ENCODE assay signal across 12 mouse cellular contexts in genomic region chr5:144694161-144694560, GRCm38 (mm10).
DNase-seq lines count a peak whose midpoint lies in the region; ATAC-seq and TF ChIP-seq lines count a peak whose summit lies in the region.
"Had no signal": no experiment of that assay in that cellular context is flagged by ENCODE, and none has a peak within 500 bp of the region (broad histone marks: within the 10 kb centered on the region; RNA-seq: fewer than 3 reads in every experiment).

No protein-coding gene starts in this region.

- H3K36me3 ChIP-seq in lung, postnatal 0 days (ENCODE audit: insufficient read depth, low read length) = no peaks in the 10 kb centered on the region
- H3K36me3 ChIP-seq in MEL (ENCODE audit: control insufficient read depth in 1 of 2, insufficient read depth in 2 of 2, low read length in 2 of 2) = no peaks in the 10 kb centered on the region
- H3K36me3 ChIP-seq: embryonic facial prominence, embryonic 13.5 days had no signal

- peak; percentile 26; the same call in 1 of the 2 replicates for TF ChIP-seq CTCF in lung, postnatal 0 days (IDR thresholded peaks at IDR 0.05)
- TF ChIP-seq CTCF in MEL (IDR thresholded peaks at IDR 0.05 in 2 of 3, conservative IDR thresholded peaks at IDR 0.05 in 1 of 3; ENCODE audit: control insufficient read depth in 1 of 3, insufficient read depth in 1 of 3, low read depth in 2 of 3, low read length in 3 of 3, poor library complexity in 1 of 3, severe bottlenecking in 1 of 3) = peak in 2 of 3 experiments; percentile 10 to 19; a peak in 2 of 6 replicates

- no peaks in the 10 kb centered on the region for H3K4me1 ChIP-seq in lung, postnatal 0 days (ENCODE audit: insufficient read depth, low read depth, low read length)
- H3K4me1 ChIP-seq in MEL (ENCODE audit: control insufficient read depth in 1 of 2, insufficient read depth in 2 of 2, low read length in 2 of 2) = no peaks in the 10 kb centered on the region

- peak; percentile 74 for DNase-seq in heart, adult 11 months
- DNase-seq in heart, postnatal 10 days = no peak
- DNase-seq in lung, postnatal 0 days (ENCODE audit: low spot score) = no peak
- DNase-seq in lung, adult 18-20 months = no peak
- peak; percentile 5 for DNase-seq in MEL (ENCODE audit: low read depth, low spot score)
- DNase-seq in mesoderm, embryonic 11.5 days (ENCODE audit: low read depth, low spot score) = peak; percentile 12
- no peak for DNase-seq in urinary bladder, postnatal 10 days (ENCODE audit: low spot score)
- no peak for DNase-seq in ovary, postnatal 14 days (ENCODE audit: low spot score)
- DNase-seq: lung, postnatal 14 days; thymus, adult 18-20 months had no signal

- intact Hi-C loops in heart, postnatal 10 days (cut with DNase I) = no loop called here

- no peak for TF ChIP-seq EP300 in lung, postnatal 0 days (IDR thresholded peaks at IDR 0.05)
- no peak for TF ChIP-seq EP300 in MEL (IDR thresholded peaks at IDR 0.05; ENCODE audit: low read depth in 1 of 2, low read length in 2 of 2)

- H3K9ac ChIP-seq in lung, postnatal 0 days (replicated peaks; ENCODE audit: low read depth) = no peak overlapping the region
- H3K9ac ChIP-seq in MEL (ENCODE audit: control insufficient read depth, low read depth, low read length, poor library complexity, severe bottlenecking) = no peak overlapping the region
- H3K9ac ChIP-seq: embryonic facial prominence, embryonic 13.5 days had no signal

- no peak overlapping the region for H3K4me3 ChIP-seq in lung, postnatal 0 days (ENCODE audit: low read depth, low read length)
- H3K4me3 ChIP-seq in MEL (ENCODE audit: control insufficient read depth in 1 of 2, insufficient read depth in 1 of 2, low read depth in 2 of 2, low read length in 2 of 2) = no peak overlapping the region
- H3K4me3 ChIP-seq: embryonic facial prominence, embryonic 13.5 days had no signal

- no peak for ATAC-seq in lung, postnatal 0 days

- H3K4me2 ChIP-seq in lung, postnatal 0 days (replicated peaks; ENCODE audit: low read depth, low read length) = no peak overlapping the region
- H3K4me2 ChIP-seq: embryonic facial prominence, embryonic 13.5 days; heart, embryonic 11.5 days had no signal

- no peaks in the 10 kb centered on the region for H3K9me3 ChIP-seq in lung, postnatal 0 days (ENCODE audit: low read length)
- no peaks in the 10 kb centered on the region for H3K9me3 ChIP-seq in MEL (replicated peaks; ENCODE audit: insufficient read depth, low read length)
- H3K9me3 ChIP-seq: embryonic facial prominence, embryonic 13.5 days had no signal

- H3K79me2 ChIP-seq in MEL (ENCODE audit: control insufficient read depth, insufficient read depth, low read length, poor library complexity) = no peaks in the 10 kb centered on the region

- H3K27ac ChIP-seq in lung, postnatal 0 days (ENCODE audit: low read length) = no peak overlapping the region
- no peak overlapping the region for H3K27ac ChIP-seq in MEL (ENCODE audit: control insufficient read depth, low read depth, low read length)
- H3K27ac ChIP-seq: embryonic facial prominence, embryonic 13.5 days had no signal

- H3K27me3 ChIP-seq in lung, postnatal 0 days (replicated peaks; ENCODE audit: insufficient read depth, low read length) = no peaks in the 10 kb centered on the region
- no peaks in the 10 kb centered on the region for H3K27me3 ChIP-seq in MEL (ENCODE audit: control insufficient read depth in 1 of 2, insufficient read depth in 2 of 2, low read length in 2 of 2)

- WGBS in lung, postnatal 0 days = 65% methylated on average over 4 of the region's 4 CpGs

- TF ChIP-seq POLR2A in MEL (IDR thresholded peaks at IDR 0.05; ENCODE audit: control insufficient read depth in 1 of 2, insufficient read depth in 1 of 2, low read depth in 1 of 2, low read length in 2 of 2, poor library complexity in 1 of 2) = no peak

- no peak; the same call in 1 of the 2 replicates for TF ChIP-seq RAD21 in MEL (IDR thresholded peaks at IDR 0.05; ENCODE audit: low read depth, low read length)

TF ChIP-seq in MEL, 35 proteins besides CTCF, POLR2A, EP300 and RAD21:
- TF ChIP-seq KAT2A (conservative IDR thresholded peaks at IDR 0.05; ENCODE audit: low read depth, low read length) (no peak), MYC (IDR thresholded peaks at IDR 0.05; ENCODE audit: low read depth, low read length) (no peak), SIN3A (IDR thresholded peaks at IDR 0.05; ENCODE audit: low read length) (no peak)

Comparison
In these comparisons a context has a peak if more than half of its experiments do, and no peak if none do; other contexts are left out.
1. DNase-seq: peak in heart, adult 11 months (single experiment), MEL (single experiment) and mesoderm, embryonic 11.5 days (single experiment); none in heart, postnatal 10 days (0 of 2), lung, postnatal 0 days (single experiment), lung, adult 18-20 months (0 of 2), urinary bladder, postnatal 10 days (single experiment) and ovary, postnatal 14 days (single experiment).